Mouse (Mus musculus) brain, embryonic 14.5 days (tissue): ENCODE measurements around the gene Runx2.

ENCODE experiments used
- CTCF ChIP-seq: fragments of 200-500 bp; IDR thresholded peaks from 2 replicates; pipeline ENCODE4 v1.5.1; 2012; ENCODE audit warnings: inconsistent platforms, mild to moderate bottlenecking, moderate library complexity, borderline replicate concordance; ENCODE audit not compliant: insufficient read depth, insufficient read length; ENCODE audit errors: extremely low read depth
- POLR2A ChIP-seq: fragments of 200-500 bp; IDR thresholded peaks from 2 replicates; pipeline ENCODE4 v1.6.1; 2012; ENCODE audit warnings: mild to moderate bottlenecking, inconsistent platforms, borderline replicate concordance; ENCODE audit not compliant: poor library complexity, insufficient read depth, insufficient read length, severe bottlenecking; ENCODE audit errors: extremely low read depth

DNA sequence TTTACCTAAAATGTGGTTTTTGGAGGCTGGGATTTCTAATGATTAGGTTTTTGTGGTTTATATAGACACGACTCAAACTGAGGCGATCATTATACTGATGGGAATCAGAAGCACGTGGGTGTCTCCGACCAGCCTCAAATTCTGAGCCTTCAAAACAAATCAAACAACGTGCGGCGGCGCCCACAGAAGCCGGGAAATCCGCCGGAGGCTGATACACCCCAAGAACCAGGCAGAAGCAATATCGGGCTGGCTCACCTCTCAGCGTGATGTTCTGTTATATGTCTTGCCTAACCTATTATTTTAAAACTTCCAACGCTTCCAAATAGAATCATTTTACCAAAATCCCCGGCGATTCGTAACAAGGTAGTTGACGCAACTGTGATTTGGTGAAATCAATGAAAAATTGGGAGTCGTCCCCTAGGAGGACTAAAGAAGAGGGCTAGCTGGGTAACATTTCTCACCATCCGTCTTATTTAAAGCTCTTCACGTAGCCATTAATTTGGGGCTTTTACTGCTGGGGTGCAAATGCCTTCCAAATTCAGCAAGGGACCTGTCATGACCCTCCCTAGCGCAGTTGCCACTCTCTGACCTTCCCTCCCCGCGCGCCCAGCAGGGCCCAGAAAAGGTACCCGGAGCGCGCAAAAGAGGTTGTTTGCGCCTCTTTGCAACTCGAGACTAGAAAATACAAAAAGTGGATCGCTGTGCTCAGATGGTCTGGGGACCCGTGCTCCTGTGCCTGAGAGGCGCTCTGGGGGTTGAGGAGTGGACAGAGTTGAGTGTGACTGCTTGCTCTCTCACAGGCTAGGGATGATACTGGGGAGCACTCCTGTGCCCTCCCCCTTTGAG is 77.1 kb downstream of the Runx2 start:
- TF ChIP-seq CTCF (no peak), POLR2A (no peak)
